Mouse (Mus musculus) left cerebral cortex, postnatal 4 days (tissue): ENCODE data around the gene Meis2. TPM values are rescaled to one million over a fixed set of nuclear protein-coding genes. Genes with fewer than 3 reads are reported as not detected.

Source experiments
- DNase-seq: peaks from one replicate; pipeline ENCODE4 v3.0.0-alpha.2; 2022
- intact Hi-C: fragments of 180-260 bp; cut with DNase I; formaldehyde crosslinking; loops from one replicate; pipeline ENCODE4 v1.15.1; 2025
- total RNA-seq, 2 experiments: library from RNA; stranded (reverse); gene quantifications; 2 replicates each; pipeline ENCODE4 v1.2.3; 2021

Meis2 gene
- total RNA-seq, 2 experiments from 2014 or later, result 186 to 188 TPM

GRCm38 (mm10) chr2:115963293-115963835 lies 102.3 kb downstream of the Meis2 start:
- no peak for DNase-seq
- intact Hi-C loops, result no loop called here

- intact Hi-C loops, result no loop called here
- DNase-seq, result no peak
These were observed 102.9 kb downstream of the Meis2 start for GRCm38 (mm10) chr2:115962728-115963127.

- DNase-seq, result no peak
- intact Hi-C loops, result no loop called here
These were observed 103.5 kb downstream of the Meis2 start for GRCm38 (mm10) chr2:115962113-115962512.

- intact Hi-C loops, result no loop called here
- DNase-seq, result no peak
These were observed 105.0 kb downstream of the Meis2 start for GRCm38 (mm10) chr2:115960615-115961014.

- DNase-seq, result no peak
- intact Hi-C loops, result no loop called here
These were observed 108.9 kb downstream of the Meis2 start for GRCm38 (mm10) chr2:115956786-115957185.

- DNase-seq, result no peak
- intact Hi-C loops, result no loop called here
These were observed 115.0 kb downstream of the Meis2 start for GRCm38 (mm10) chr2:115950645-115951044.

GRCm38 (mm10) chr2:115948630-115949426 lies 116.8 kb downstream of the Meis2 start:
- intact Hi-C loops, result no loop called here
- DNase-seq, result no peak

- intact Hi-C loops, result no loop called here
- DNase-seq, result no peak
These were observed 117.9 kb downstream of the Meis2 start for GRCm38 (mm10) chr2:115947714-115948226.

GRCm38 (mm10) chr2:115943044-115943443 lies 122.6 kb downstream of the Meis2 start:
- DNase-seq, result no peak
- intact Hi-C loops, result no loop called here

- intact Hi-C loops, result no loop called here
These were observed 125.8 kb downstream of the Meis2 start for GRCm38 (mm10) chr2:115939849-115940248.

GRCm38 (mm10) chr2:115938926-115939563 lies 126.6 kb downstream of the Meis2 start:
- intact Hi-C loops, result no loop called here
- peak; percentile 87 for DNase-seq

More at GRCm38 (mm10) chr2:115939849-115940248, 125.8 kb downstream of the Meis2 start:
- no peak for DNase-seq

GRCm38 (mm10) chr2:115938296-115938695 lies 127.3 kb downstream of the Meis2 start:
- intact Hi-C loops, result no loop called here
- peak; percentile 65 for DNase-seq

GRCm38 (mm10) chr2:115937896-115938295 lies 127.7 kb downstream of the Meis2 start:
- intact Hi-C loops, result no loop called here
- peak; percentile 19 for DNase-seq

GRCm38 (mm10) chr2:115936786-115937185 lies 128.9 kb downstream of the Meis2 start:
- intact Hi-C loops, result no loop called here

GRCm38 (mm10) chr2:115934299-115934698 lies 131.3 kb downstream of the Meis2 start:
- intact Hi-C loops, result no loop called here
- DNase-seq, result no peak

More at GRCm38 (mm10) chr2:115936786-115937185, 128.9 kb downstream of the Meis2 start:
- DNase-seq, result no peak

- DNase-seq, result no peak
- intact Hi-C loops, result no loop called here
These were observed 132.4 kb downstream of the Meis2 start for GRCm38 (mm10) chr2:115933259-115933658.

GRCm38 (mm10) chr2:115925744-115926143 lies 139.9 kb downstream of the Meis2 start:
- intact Hi-C loops, result no loop called here

GRCm38 (mm10) chr2:115924472-115924871 lies 141.2 kb downstream of the Meis2 start:
- intact Hi-C loops, result no loop called here
- no peak for DNase-seq

More at GRCm38 (mm10) chr2:115925744-115926143, 139.9 kb downstream of the Meis2 start:
- DNase-seq, result no peak

GRCm38 (mm10) chr2:115923247-115923646 lies 142.4 kb downstream of the Meis2 start:
- no peak for DNase-seq
- intact Hi-C loops, result no loop called here

GRCm38 (mm10) chr2:115921687-115922086 lies 144.0 kb downstream of the Meis2 start:
- no peak for DNase-seq

GRCm38 (mm10) chr2:115920336-115920951 lies 145.2 kb downstream of the Meis2 start:
- intact Hi-C loops, result no loop called here
- DNase-seq, result no peak

More at GRCm38 (mm10) chr2:115921687-115922086, 144.0 kb downstream of the Meis2 start:
- intact Hi-C loops, result no loop called here
